Mouse (Mus musculus) neutrophil, adult 5-6 weeks (primary cell): ENCODE measurements around the gene Hsd3b5. TPM values are rescaled to one million over a fixed set of nuclear protein-coding genes. Genes with fewer than 3 reads are reported as not detected.
"Not testable (repeated sequence)": the region's sequence is repeated elsewhere in the genome, so short reads cannot be mapped to it uniquely, and the experiment has no call there.

Experiments used
- ATAC-seq: fragments of 151-379, 151-347 bp; 2 replicates; pipeline ENCODE4 v1.8.0; 2017; ENCODE audit warnings: mild to moderate bottlenecking, moderate TSS enrichment; ENCODE audit not compliant: insufficient number of reproducible peaks, poor library complexity, low FRiP score, severe bottlenecking; ENCODE audit errors: extremely low read depth
- total RNA-seq: library from RNA; stranded (forward); fragments of 200-1000 nt; gene quantifications from 2 replicates; pipeline ENCODE4 v1.2.3, GENCODE M21; 2017

Gene Hsd3b5
- not detected in 2 replicates for total RNA-seq

GRCm38 (mm10) chr3:98630152-98630551 is at the start of gene Hsd3b5:
TSS of gene Hsd3b5 (minus strand) at chr3:98630252.
- ATAC-seq = no peak

- ATAC-seq = no peak
These were observed 5.1 kb upstream of the Hsd3b5 start for GRCm38 (mm10) chr3:98635145-98635544.

- ATAC-seq = no peak
These were observed 419 bp downstream of the Hsd3b5 start for GRCm38 (mm10) chr3:98629633-98630032.

GRCm38 (mm10) chr3:98616786-98617185 is 13.3 kb downstream of the Hsd3b5 start:
- not testable (repeated sequence) for ATAC-seq

- ATAC-seq = not testable (repeated sequence)
These were observed 13.8 kb downstream of the Hsd3b5 start for GRCm38 (mm10) chr3:98616244-98616643.

GRCm38 (mm10) chr3:98614406-98614927 is 15.6 kb downstream of the Hsd3b5 start:
- not testable (repeated sequence) for ATAC-seq

GRCm38 (mm10) chr3:98613963-98614362 is 16.1 kb downstream of the Hsd3b5 start:
- ATAC-seq = no peak

- not testable (repeated sequence) for ATAC-seq
These were observed 16.5 kb downstream of the Hsd3b5 start for GRCm38 (mm10) chr3:98613540-98613939.

- ATAC-seq = no peak
These were observed 41.3 kb downstream of the Hsd3b5 start, which contains the start of gene Gm10681 for GRCm38 (mm10) chr3:98588707-98589106. TSS of gene Gm10681 (minus strand) at chr3:98588807.

GRCm38 (mm10) chr3:98587721-98588120 is 42.3 kb downstream of the Hsd3b5 start:
- no peak for ATAC-seq

GRCm38 (mm10) chr3:98582622-98583021 is 47.4 kb downstream of the Hsd3b5 start:
- ATAC-seq = not testable (repeated sequence)

- not testable (repeated sequence) for ATAC-seq
These were observed 47.9 kb downstream of the Hsd3b5 start for GRCm38 (mm10) chr3:98582202-98582601.

- not testable (repeated sequence) for ATAC-seq
These were observed 49.0 kb downstream of the Hsd3b5 start for GRCm38 (mm10) chr3:98581024-98581423.

Other genes with a start within 250 kb of the Hsd3b5 start
- gene Zfp697, start 247.8 kb downstream of the Hsd3b5 start, total RNA-seq = 0.12 TPM in 1 of 2 replicates, not detected in the other
- not detected in 2 replicates for gene Gm4450, start 173.1 kb downstream of the Hsd3b5 start, total RNA-seq
- not detected in 2 replicates for gene Hsd3b4, start 119.7 kb downstream of the Hsd3b5 start, total RNA-seq
- not detected in 2 replicates for gene Gm10681, start 41.4 kb downstream of the Hsd3b5 start, total RNA-seq
- 0.12 TPM in 2 replicates for gene Hsd3b2, start 94.3 kb upstream of the Hsd3b5 start, total RNA-seq
- not detected in 2 replicates for gene Hsd3b3, start 132.9 kb upstream of the Hsd3b5 start, total RNA-seq
- not detected in 2 replicates for gene Hsd3b6, start 184.2 kb upstream of the Hsd3b5 start, total RNA-seq
- gene Hsd3b1, start 229.5 kb upstream of the Hsd3b5 start, total RNA-seq = not detected in 2 replicates